Mouse (Mus musculus) spleen, adult 2 months (tissue): ENCODE measurements around the gene Zfp664. TPM values are rescaled to one million over a fixed set of nuclear protein-coding genes. Genes with fewer than 3 reads are reported as not detected.

Experiments
- DNase-seq, 2 experiments: peaks; one replicate each; pipeline versions ENCODE4 v3.0.0 to v3.0.0-alpha.2; 2012 to 2021; ENCODE audit warnings: low spot score in 2 of 2, low read depth in 1 of 2
- H3K27ac ChIP-seq: fragments of 200-500 bp; 2 replicates; pipeline ENCODE4 v1.5.1; 2012; ENCODE audit warnings: low read length, inconsistent platforms; ENCODE audit not compliant: insufficient read depth
- H3K27me3 ChIP-seq: fragments of 200-500 bp; 2 replicates; pipeline ENCODE4 v1.6.1; 2012; ENCODE audit warnings: mild to moderate bottlenecking, moderate library complexity, low read length, inconsistent platforms; ENCODE audit not compliant: control insufficient read depth, insufficient read depth
- H3K36me3 ChIP-seq: fragments of 200-500 bp; 2 replicates; pipeline ENCODE4 v1.6.1; 2012; ENCODE audit warnings: mild to moderate bottlenecking, low read length, inconsistent platforms; ENCODE audit not compliant: control insufficient read depth, insufficient read depth
- H3K4me1 ChIP-seq: fragments of 200-500 bp; 2 replicates; pipeline ENCODE4 v1.6.1; 2011; ENCODE audit warnings: inconsistent platforms; ENCODE audit not compliant: control insufficient read depth, insufficient read depth, insufficient read length
- H3K4me3 ChIP-seq: fragments of 200-500 bp; 2 replicates; pipeline ENCODE4 v1.5.1; 2011; ENCODE audit warnings: mild to moderate bottlenecking, inconsistent platforms; ENCODE audit not compliant: insufficient read depth, insufficient read length; ENCODE audit errors: extremely low read depth
- CTCF ChIP-seq: fragments of 200-500 bp; IDR thresholded peaks from 2 replicates; pipeline ENCODE4 v1.5.1; 2011; ENCODE audit warnings: mild to moderate bottlenecking, inconsistent platforms; ENCODE audit not compliant: insufficient read depth, insufficient read length, insufficient replicate concordance; ENCODE audit errors: extremely low read depth
- POLR2A ChIP-seq: fragments of 200-500 bp; IDR thresholded peaks from 2 replicates; pipeline ENCODE4 v1.6.1; 2011; ENCODE audit warnings: low read depth, low read length, inconsistent platforms
- WGBS: fragments of 180-500 bp; shearing (Covaris S2); methylation state at CpG from one replicate; pipeline ENCODE4 v1.1.7; 2018; 5-methylcytosine and 5-hydroxymethylcytosine counted together
- polyA plus RNA-seq: library from polyadenylated mRNA; depleted of rRNA; stranded (reverse); fragments of >200 nt; gene quantifications from 2 replicates; pipeline ENCODE4 v1.2.3, GENCODE M21; 2012; rRNA removed

Gene Zfp664
- polyA plus RNA-seq, 1 experiment = 7.9 TPM

- Histone ChIP-seq H3K4me3 (no peak overlapping the region), H3K27me3 (no peaks in the 10 kb centered on the region), H3K36me3 (no peaks in the 10 kb centered on the region), H3K27ac (no peak overlapping the region), H3K4me1 (peaks cover 11% of the 10 kb centered on the region; the same call in 1 of the 2 replicates)
- 91% methylated on average over 13 of the region's 13 CpGs for WGBS
- TF ChIP-seq CTCF = no peak
- no peak for TF ChIP-seq POLR2A
- DNase-seq = no peak
Measured at GRCm38 (mm10) chr5:124950623-124951278, 88.3 kb downstream of the Zfp664 start.

DNA sequence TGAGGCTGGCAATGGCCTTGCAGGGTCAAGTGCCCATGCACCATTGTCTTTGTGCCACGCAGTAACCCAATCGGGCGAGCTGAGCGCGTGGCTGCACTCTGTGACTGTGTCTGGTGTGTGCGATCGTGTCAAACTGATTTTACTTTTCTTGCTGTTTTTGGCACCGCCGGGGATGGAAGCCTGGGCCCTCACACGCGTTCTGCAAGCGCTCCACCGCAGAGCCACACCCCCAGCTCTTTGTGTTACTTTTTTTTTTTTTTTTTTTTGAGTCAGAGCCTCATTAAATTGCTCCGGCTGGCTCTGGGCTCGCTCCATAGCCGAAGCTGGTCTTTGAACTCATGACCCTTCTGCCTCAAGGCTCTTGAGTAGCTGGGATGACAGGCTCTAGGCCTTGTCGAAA lies 88.8 kb downstream of the Zfp664 start:
- H3K36me3 ChIP-seq = no peaks in the 10 kb centered on the region
- H3K4me3 ChIP-seq = no peak overlapping the region
- H3K4me1 ChIP-seq = peaks cover 11% of the 10 kb centered on the region; the same call in 1 of the 2 replicates
- no peaks in the 10 kb centered on the region for H3K27me3 ChIP-seq
- WGBS = 83% methylated on average over 17 of the region's 17 CpGs
- TF ChIP-seq POLR2A (no peak), CTCF (no peak)
- no peak overlapping the region for H3K27ac ChIP-seq
- no peak for DNase-seq

Other genes starting within 250 kb of the Zfp664 start
- 35.7 and 36.2 TPM in 2 replicates for gene Atp6v0a2, start 234.1 kb upstream of the Zfp664 start, polyA plus RNA-seq
- 0.02 and 0.06 TPM in 2 replicates for gene Dnah10, start 137.6 kb upstream of the Zfp664 start, polyA plus RNA-seq
- gene Ccdc92, start 267 bp upstream of the Zfp664 start, polyA plus RNA-seq = 4.9 and 6.0 TPM in 2 replicates
- gene Rflna, start 140.5 kb downstream of the Zfp664 start, polyA plus RNA-seq = 0.54 and 0.93 TPM in 2 replicates